Mouse (Mus musculus): ENCODE results near the gene Acod1. TPM values are rescaled to one million over a fixed set of nuclear protein-coding genes. Genes with fewer than 3 reads are reported as not detected.

Gene Acod1
- total RNA-seq, 2 experiments from 2014 or later, result not detected

DNA sequence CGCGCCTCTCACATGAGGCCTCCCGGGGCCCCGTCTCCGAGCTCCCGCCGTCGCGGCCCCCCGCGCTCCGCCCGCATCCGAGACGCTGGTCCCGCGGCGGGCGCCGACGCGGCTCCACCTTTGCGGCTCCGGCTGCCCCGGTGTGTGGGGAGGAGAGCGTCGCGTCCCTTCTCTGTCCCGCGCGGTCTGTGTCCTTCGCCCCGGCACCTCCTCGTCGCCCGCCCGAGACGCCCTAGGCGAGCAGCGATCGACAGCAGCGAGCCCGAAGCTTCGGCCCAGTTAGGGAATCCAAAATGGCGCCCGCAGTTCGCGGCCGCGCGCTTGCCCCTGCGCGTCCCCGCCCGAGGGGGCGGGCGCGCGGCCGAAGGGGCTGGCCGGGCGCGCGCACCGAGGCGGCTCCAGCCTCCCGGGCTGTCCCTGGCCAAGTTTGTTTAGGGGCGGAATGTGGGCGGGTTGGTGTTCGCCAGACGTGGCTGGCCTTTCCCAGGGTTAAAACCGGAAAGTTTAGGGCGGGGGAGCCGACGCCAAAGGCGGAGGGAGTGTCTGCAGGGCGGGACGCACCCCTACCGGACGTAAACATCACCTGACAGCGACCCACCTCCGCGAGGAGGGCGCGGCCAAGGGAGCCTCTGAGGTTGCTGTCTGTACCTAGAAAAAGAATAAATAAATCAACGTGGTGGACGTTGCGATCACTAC is 52.6 kb downstream of the Acod1 start, which contains the start of gene Fbxl3:
Gene Fbxl3 (minus strand): TSS at position 329 of the 696 bp plus-strand sequence.
- intact Hi-C loops (cut with DNase I), result loop anchor here (1.0 to 5.0 kb wide), 2 partner anchors 29 to 248 kb away; partner anchors contain the start of genes Cln5 and Mycbp2
- DNase-seq, result peak; percentile 95

DNA sequence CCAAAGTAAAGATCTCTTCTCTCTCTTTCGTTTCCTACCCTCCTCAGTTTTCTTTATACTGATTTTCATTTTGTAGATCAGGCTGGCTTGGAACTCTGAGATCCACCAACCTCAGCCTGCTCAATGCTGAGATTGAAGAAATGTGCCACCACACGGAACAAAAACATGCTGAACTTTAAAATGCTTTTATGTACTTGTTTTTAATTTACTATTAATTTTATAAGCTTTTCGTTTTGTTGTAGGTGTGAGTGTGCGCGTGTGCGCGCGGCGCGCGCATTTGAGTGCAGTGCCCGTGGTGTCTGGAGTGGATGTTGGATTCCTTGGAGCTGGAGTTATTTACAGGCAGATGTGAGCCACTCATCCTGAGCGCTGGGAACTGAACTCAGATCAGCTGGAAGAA is 53.5 kb downstream of the Acod1 start:
- DNase-seq, result no peak
- intact Hi-C loops (cut with DNase I), result no loop called here

DNA sequence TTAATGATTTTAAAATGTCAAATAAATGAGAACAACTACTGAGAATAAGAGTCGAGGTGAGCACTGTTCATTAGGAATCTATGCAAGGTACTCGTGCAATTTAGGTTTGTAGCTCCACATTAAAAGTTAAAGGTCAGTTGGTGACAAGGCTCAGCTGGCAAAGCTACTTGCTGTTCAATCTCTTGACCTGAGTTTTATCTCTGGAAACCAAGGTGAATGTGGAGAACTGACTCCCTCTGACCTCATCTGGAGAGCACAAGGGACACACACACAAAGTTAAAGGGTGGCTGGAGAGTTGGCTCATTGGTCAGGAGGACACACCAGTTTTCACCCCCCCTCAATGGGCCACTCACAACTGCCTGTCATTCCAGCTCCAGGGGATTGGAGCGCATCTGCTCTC is 54.4 kb downstream of the Acod1 start:
- intact Hi-C loops (cut with DNase I), result no loop called here
- no peak for DNase-seq

DNA sequence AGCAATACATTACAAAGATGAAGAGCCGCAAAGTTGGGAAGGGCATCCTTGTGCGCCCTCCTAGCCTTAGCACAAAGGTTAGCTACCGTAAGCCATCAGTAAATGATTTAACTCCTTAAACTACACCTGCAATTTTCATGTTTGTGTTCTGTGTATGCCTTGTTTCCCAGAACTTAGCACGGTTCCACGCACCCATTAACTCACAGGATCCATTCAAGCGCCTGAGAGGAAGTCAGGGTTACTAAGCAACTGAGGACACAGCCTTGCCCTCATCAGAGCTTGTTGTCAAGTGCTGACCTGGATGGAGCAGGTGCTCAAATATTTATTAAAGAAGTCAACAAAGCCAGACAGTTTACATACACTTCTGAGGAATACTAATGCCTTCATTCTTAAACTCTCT is 55.5 kb downstream of the Acod1 start:
- intact Hi-C loops (cut with DNase I), result no loop called here

DNA sequence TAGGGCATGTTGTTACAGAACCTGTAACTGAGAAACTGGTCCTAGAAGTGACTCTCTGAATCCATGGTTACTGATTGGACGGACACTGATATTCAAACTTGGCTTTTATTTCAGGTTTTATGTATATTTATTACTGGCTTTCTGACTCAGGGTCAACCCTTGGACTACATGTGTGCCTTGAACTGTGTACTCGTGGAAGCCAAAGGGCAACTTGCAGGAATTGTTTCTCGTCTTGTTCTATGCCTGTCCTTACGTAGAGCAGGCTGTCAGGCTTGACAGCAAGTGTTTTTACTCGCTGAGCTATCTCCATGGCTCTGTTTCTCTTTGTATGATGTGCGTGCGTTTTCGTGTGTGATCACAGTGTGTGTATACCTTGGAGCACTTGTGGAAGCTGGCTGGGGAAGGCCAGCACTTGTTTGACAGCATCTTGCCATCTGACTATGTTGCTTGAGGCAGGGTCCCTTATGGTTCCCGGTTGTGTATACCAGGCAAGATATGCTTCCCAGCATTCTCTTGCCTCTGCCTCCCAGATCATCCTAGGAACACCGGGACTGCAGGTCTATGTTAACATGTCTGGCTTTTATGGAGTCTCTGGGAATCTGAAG is 56.1 kb downstream of the Acod1 start:
- intact Hi-C loops (cut with DNase I), result no loop called here
- DNase-seq, result no peak

More for the DNA sequence above, 55.5 kb downstream of the Acod1 start:
- no peak for DNase-seq

Other genes with a start within 250 kb of the Acod1 start
- 10 to 100 TPM; 41.3 to 42.5 TPM for gene Kctd12, start 64.3 kb upstream of the Acod1 start, total RNA-seq (2021)
- gene Cln5, start 23.2 kb downstream of the Acod1 start, total RNA-seq (2021), result 10 to 100 TPM; 16.7 to 19.1 TPM
- gene Fbxl3, start 52.6 kb downstream of the Acod1 start, total RNA-seq (2021), result 10 to 100 TPM; 59.8 to 65.2 TPM

Measured in heart, postnatal 10 days (tissue).